Comparison of ENCODE assay signal across 21 mouse cellular contexts in the genomic region with DNA sequence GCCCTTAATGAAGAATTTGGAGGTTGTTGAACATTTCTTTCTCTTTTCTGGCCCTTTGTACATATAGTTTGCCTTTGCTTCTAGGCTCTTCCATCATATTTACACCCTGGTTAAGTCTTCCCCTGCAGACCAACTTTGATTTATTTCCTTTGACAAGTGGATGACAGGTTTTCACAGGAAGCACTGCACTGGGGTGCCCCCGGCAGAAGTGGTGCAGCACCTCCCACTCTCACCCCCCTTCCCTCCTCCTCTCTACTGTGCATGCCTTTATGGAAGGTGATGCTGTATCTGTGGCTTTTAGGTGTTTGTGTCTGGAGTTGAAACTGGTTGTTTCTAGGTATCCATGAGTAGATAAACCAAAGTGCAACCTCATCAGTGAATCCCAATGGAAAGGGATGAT.
"Had no signal": no experiment of that assay in that cellular context is flagged by ENCODE, and none has a peak within 500 bp of the region (broad histone marks: within the 10 kb centered on the region; RNA-seq: fewer than 3 reads in every experiment).

No protein-coding gene starts in this region.

- H3K36me3 ChIP-seq: intestine, embryonic 15.5 days; kidney, embryonic 15.5 days; limb, embryonic 12.5 days; limb, embryonic 15.5 days; midbrain, embryonic 10.5 days; midbrain, embryonic 13.5 days; neural tube, embryonic 13.5 days; stomach, embryonic 15.5 days had no signal

- H3K4me3 ChIP-seq: intestine, embryonic 15.5 days; kidney, embryonic 15.5 days; limb, embryonic 12.5 days; limb, embryonic 15.5 days; megakaryocyte, embryonic 14.5 days; midbrain, embryonic 10.5 days; midbrain, embryonic 13.5 days; myocyte; neural tube, embryonic 13.5 days; stomach, embryonic 15.5 days had no signal

- H3K27me3 ChIP-seq: intestine, embryonic 15.5 days; kidney, embryonic 15.5 days; limb, embryonic 12.5 days; limb, embryonic 15.5 days; megakaryocyte, embryonic 14.5 days; midbrain, embryonic 13.5 days; neural tube, embryonic 13.5 days; stomach, embryonic 15.5 days had no signal

- H3K4me1 ChIP-seq: intestine, embryonic 15.5 days; kidney, embryonic 15.5 days; limb, embryonic 12.5 days; megakaryocyte, embryonic 14.5 days; midbrain, embryonic 10.5 days; midbrain, embryonic 13.5 days; neural tube, embryonic 13.5 days; stomach, embryonic 15.5 days had no signal

- H3K27ac ChIP-seq: intestine, embryonic 15.5 days; kidney, embryonic 15.5 days; limb, embryonic 12.5 days; limb, embryonic 15.5 days; liver, embryonic 14.5 days; midbrain, embryonic 10.5 days; midbrain, embryonic 13.5 days; neural tube, embryonic 13.5 days; stomach, embryonic 15.5 days had no signal

- DNase-seq: kidney, adult 11 months; kidney, adult 8-10 months; kidney, postnatal 14 days; kidney, postnatal 4 days; left cerebral cortex, postnatal 4 days; liver, postnatal 0 days; lung, embryonic 14.5 days; lung, postnatal 36 days; right cerebral cortex, postnatal 25 days; spleen, adult 18-20 months had no signal
